Mouse (Mus musculus): Measurements from ENCODE around the gene Mfap3l.
"Not testable (repeated sequence)": the region's sequence is repeated elsewhere in the genome, so short reads cannot be mapped to it uniquely, and the experiment has no call there.

Mfap3l gene

GRCm38 (mm10) chr8:60649081-60649480, 16.5 kb downstream of the Mfap3l start:
- in situ Hi-C loops (cut with MseI, MboI): no loop called here

- in situ Hi-C loops (cut with MseI, MboI): no loop called here
Measured at GRCm38 (mm10) chr8:60650119-60650518, 17.5 kb downstream of the Mfap3l start.

- in situ Hi-C loops (cut with MseI, MboI): no loop called here
Measured at GRCm38 (mm10) chr8:60657425-60658113, 24.9 kb downstream of the Mfap3l start.

- in situ Hi-C loops (cut with MseI, MboI): no loop called here
Measured at GRCm38 (mm10) chr8:60658114-60658500, 25.5 kb downstream of the Mfap3l start.

- in situ Hi-C loops (cut with MseI, MboI): not testable (repeated sequence)
Measured at GRCm38 (mm10) chr8:60658686-60659085, 26.1 kb downstream of the Mfap3l start.

DNA sequence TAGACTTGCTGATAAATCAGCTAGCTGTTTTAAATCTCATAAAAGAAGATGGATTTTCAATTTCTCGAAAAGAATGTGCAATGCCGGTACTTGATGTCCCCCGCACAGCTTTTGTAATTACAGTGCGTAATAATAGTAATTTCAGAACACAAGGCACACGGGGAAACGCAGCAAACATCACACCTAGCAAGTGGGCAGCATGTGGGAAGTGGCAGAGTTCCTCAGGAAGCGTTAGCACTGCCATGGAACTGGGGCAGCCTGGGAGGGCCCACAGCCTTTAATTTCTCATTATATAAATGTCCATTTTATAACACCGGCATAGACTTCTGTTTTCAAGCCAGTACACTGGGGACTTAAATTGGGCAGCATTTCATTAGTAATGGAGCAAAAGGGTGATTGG, 27.1 kb downstream of the Mfap3l start:
- in situ Hi-C loops (cut with MseI, MboI): no loop called here

DNA sequence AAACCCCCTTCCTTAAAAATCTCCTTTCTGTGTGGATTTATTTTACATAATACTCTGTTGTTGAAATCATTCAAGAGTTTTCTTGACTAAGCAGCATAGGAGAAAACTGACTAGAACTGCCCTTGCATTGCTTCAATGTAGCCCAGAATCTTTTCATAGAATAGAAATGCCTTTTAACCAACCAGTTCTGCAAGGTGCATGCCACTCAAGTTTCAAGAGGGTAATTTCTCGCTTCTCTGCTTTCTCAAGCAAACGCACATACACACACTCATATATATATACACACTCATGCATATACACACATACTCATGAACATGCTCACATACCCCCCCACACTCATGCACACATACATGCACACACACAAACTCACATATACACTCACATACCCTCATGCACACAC, 28.6 kb downstream of the Mfap3l start:
- in situ Hi-C loops (cut with MseI, MboI): no loop called here

DNA sequence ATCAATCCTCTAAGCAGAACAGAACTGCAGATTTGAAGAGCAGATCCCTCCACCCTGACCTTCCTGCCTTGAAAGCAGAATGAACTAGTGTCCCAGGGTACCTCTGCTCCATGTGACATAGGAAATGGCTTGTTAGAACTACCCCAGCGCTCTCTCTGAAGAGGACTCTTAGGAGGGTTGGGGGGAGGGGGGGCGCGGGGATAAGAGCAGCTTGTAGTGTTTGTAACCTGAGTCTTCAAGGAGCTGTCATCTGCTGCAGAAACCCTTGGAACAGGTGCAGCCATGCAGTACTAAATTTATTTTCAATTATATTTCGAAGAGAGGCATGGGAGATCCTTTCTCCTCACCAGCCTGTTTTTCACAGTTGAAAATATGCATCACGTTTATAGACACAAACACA, 30.9 kb downstream of the Mfap3l start:
- in situ Hi-C loops (cut with MseI, MboI): no loop called here

DNA sequence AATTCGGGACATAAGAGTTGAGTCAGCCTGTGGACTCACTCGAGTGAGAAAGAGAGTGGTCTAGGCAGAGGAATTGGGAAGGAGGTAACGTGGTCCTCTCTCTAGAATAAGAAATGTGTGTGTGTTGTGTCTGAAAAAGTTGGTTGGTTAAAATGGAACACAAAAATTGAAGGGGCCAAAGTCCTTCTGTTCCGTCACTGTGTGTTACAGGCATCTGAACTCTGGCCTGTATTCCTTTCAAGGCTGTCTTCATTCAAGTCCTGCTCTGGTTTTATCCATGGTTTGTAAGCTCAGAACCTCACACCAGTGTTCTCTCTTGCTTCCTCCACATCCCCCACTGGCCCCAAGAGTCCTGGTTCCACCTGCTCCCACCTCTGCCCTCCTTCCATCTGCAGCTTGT, 33.2 kb downstream of the Mfap3l start:
- in situ Hi-C loops (cut with MseI, MboI): no loop called here

GRCm38 (mm10) chr8:60666852-60667251, 34.2 kb downstream of the Mfap3l start:
- in situ Hi-C loops (cut with MseI, MboI): no loop called here

GRCm38 (mm10) chr8:60678590-60678989, 46.0 kb downstream of the Mfap3l start:
- in situ Hi-C loops (cut with MseI, MboI): no loop called here

GRCm38 (mm10) chr8:60681811-60682210, 49.2 kb downstream of the Mfap3l start:
- in situ Hi-C loops (cut with MseI, MboI): no loop called here

DNA sequence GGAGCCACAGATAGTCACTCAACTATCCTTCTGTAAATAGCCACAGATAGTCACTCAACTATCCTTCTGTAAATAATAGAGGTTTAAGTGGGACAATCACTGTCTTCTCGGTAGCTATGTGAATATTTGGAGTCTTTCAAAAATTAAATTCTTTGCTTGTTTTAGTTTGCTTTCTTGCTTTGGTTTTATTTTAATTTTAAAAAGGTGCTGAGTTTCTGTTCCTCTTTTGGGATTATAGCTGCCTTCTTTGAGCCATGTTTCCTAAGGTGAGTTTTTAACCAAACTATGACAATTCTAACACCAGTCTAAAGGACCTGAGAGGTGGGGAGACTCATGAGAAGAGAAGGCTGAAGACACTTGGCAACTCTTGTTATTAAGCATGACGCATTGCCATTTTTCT, 49.7 kb downstream of the Mfap3l start:
- in situ Hi-C loops (cut with MseI, MboI): no loop called here

- in situ Hi-C loops (cut with MseI, MboI): no loop called here
Measured at GRCm38 (mm10) chr8:60711516-60712086, 79.0 kb downstream of the Mfap3l start.

DNA sequence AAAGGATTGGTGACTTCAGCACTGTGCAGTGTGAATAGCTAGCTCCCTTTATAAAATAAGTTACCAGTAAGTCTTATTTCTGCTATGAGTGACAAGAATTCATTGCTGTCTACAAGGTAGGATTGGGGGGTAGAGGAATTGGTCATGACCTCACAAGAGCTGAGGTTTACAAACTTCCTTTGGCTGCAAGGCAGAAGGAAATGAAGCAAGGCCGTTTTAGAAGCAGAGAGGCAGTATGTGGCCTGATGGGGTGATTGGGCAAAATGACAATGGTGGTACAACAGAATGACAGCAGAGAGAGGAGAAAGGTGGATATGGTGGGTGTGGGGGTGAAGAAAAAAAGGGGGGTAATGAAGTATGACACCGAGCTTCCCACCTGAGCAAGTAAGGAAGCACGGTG, 82.1 kb downstream of the Mfap3l start:
- in situ Hi-C loops (cut with MseI, MboI): no loop called here

GRCm38 (mm10) chr8:60718692-60719091, 86.1 kb downstream of the Mfap3l start:
- in situ Hi-C loops (cut with MseI, MboI): no loop called here
